Mouse (Mus musculus) intestine, embryonic 14.5 days (tissue): ENCODE measurements around the gene Rhoj. TPM values are rescaled to one million over a fixed set of nuclear protein-coding genes. Genes with fewer than 3 reads are reported as not detected.
A peak's percentile ranks its signal among the peaks of the same experiment; 100 is the strongest.

ENCODE experiments used
- ATAC-seq: fragments of 200-750 bp; cut with Nextera tagmentation; replicated peaks from 2 replicates; pipeline ENCODE4 v1.8.0; 2017; ENCODE audit warnings: low read depth, moderate number of reproducible peaks, moderate TSS enrichment, moderate library complexity; ENCODE audit not compliant: low FRiP score, low TSS enrichment
- DNase-seq: peaks from one replicate; pipeline ENCODE4 v3.0.0-alpha.2; 2018; ENCODE audit warnings: low spot score
- H3K27ac ChIP-seq: fragments of 300-500 bp; sonication (generic); 2 replicates; pipeline ENCODE4 v1.5.1; 2014; ENCODE audit warnings: low read depth, mild to moderate bottlenecking, control low read depth
- H3K27me3 ChIP-seq: fragments of 300-500 bp; sonication (generic); replicated peaks from 2 replicates; pipeline ENCODE4 v1.6.1; 2014; ENCODE audit warnings: low read length, control low read depth; ENCODE audit not compliant: control insufficient read depth, insufficient read depth
- H3K36me3 ChIP-seq: fragments of 300-500 bp; sonication (generic); 2 replicates; pipeline ENCODE4 v1.6.1; 2014; ENCODE audit warnings: low read length, control low read depth; ENCODE audit not compliant: control insufficient read depth, insufficient read depth
- H3K4me1 ChIP-seq: fragments of 300-500 bp; sonication (generic); replicated peaks from 2 replicates; pipeline ENCODE4 v1.6.1; 2014; ENCODE audit warnings: low read length, control low read depth, mixed read lengths; ENCODE audit not compliant: control insufficient read depth, insufficient read depth
- H3K4me2 ChIP-seq: fragments of 300-500 bp; sonication (generic); 2 replicates; pipeline ENCODE4 v1.6.1; 2014; ENCODE audit warnings: low read length
- H3K4me3 ChIP-seq: fragments of 300-500 bp; sonication (generic); 2 replicates; pipeline ENCODE4 v1.5.1; 2014; ENCODE audit warnings: low read depth, low read length, control low read depth, mixed read lengths
- H3K9ac ChIP-seq: fragments of 300-500 bp; sonication (generic); 2 replicates; pipeline ENCODE4 v1.6.1; 2014; ENCODE audit warnings: mild to moderate bottlenecking, low read length
- H3K9me3 ChIP-seq: fragments of 300-500 bp; sonication (generic); 2 replicates; pipeline ENCODE4 v1.6.1; 2016; ENCODE audit warnings: low read length, control low read depth; ENCODE audit not compliant: control insufficient read depth
- WGBS: fragments of 180-500 bp; shearing (Covaris S2); extraction: QIAGEN DNeasy Blood & Tissue Kit; methylation state at CpG from one replicate; pipeline ENCODE4 v1.1.7; 2014; 5-methylcytosine and 5-hydroxymethylcytosine counted together
- polyA plus RNA-seq: library from polyadenylated mRNA; unstranded; fragments of >200 nt; fragmentation: Nextera tagmentation; extraction: Ambion mirVana; gene quantifications from 2 replicates; pipeline ENCODE4 v1.2.1, GENCODE M21; 2014

The Rhoj gene
- polyA plus RNA-seq, result 39.5 and 44.2 TPM in 2 replicates

DNA sequence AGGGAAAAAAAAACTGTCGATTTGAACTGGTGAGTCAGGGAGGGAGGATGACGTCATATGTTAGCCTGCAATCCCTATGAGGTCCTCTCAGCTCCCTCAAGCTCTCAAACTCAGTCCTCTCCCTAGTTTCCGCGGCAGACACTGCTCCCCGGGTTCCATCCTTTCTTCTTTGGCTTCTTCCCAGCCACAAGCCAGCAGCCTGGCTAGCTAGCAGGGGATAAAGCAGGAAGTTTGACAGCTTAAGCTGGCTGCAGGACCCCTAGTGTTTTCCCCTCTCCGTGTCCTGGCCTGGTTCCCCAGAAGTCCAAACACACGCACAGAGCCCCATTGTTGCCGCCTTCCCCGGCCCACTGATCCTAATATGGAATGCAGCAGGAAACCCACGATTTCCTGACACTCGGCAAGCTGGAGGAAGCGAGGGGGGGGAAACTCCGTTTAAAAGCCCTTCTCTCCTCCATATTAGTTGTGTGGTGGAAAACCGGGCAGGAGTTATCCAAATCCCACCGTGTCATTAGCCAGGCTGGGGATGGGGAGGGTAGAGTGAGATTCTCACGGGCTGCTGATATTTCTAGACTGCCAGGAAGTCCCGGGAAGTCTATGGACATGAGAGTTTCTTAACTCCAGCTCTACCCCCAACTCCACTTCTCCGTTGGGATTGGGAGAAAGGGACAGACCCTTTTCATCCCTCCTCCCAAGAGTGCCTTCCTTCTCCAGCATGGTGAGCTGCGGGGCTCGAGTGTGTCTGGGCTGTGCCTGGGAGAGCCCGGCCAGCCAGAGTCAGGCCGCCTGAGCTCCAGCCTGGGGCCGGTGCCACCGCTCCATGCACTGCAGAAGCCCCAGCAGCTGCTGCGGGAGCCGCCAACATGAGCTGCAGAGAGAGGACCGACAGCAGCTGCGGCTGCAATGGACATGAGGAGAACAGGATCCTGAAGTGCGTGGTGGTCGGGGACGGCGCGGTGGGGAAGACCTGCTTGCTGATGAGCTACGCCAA lies at the start of gene Rhoj:
Gene Rhoj, plus strand, starts transcription at position 362 of the 991 bp plus-strand sequence.
- Histone ChIP-seq H3K4me1 (no peaks in the 10 kb centered on the region), H3K27ac (peak within 1 kb of the TSS; percentile 91), H3K9ac (peak within 1 kb of the TSS; percentile 68), H3K27me3 (no peaks in the 10 kb centered on the region), H3K9me3 (no peaks in the 10 kb centered on the region), H3K4me3 (peak within 1 kb of the TSS; percentile 46), H3K4me2 (peak within 1 kb of the TSS; percentile 78), H3K36me3 (no peaks in the 10 kb centered on the region)
- WGBS, result under 1% methylated on average over 34 of the region's 34 CpGs
- DNase-seq (peak; percentile 90), ATAC-seq (peak; percentile 86)

DNA sequence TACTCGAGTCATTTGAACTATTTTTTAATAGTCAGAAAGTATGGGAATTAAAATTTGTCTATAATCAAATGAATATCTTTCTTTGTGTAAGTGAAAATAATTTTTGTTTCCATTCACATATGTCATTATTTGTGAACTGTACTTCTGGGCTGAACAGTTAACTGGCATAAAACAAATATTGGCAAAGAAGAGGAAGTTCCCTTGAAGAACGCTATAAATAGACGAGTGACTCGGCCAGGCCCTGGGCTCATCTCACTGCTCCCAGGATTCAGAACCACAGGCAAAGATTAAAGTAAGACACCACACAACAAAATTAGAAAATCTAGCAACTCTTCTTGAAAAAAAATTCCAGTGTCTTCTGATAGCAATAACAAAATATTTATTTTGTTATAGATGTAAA lies 36.4 kb upstream of the Rhoj start:
- Histone ChIP-seq H3K4me2 (no peak overlapping the region), H3K9ac (no peak overlapping the region), H3K27ac (no peak overlapping the region), H3K4me3 (no peak overlapping the region), H3K36me3 (no peaks in the 10 kb centered on the region), H3K27me3 (no peaks in the 10 kb centered on the region), H3K4me1 (no peaks in the 10 kb centered on the region), H3K9me3 (no peaks in the 10 kb centered on the region)
- DNase-seq (no peak), ATAC-seq (no peak)
- 48% methylated on average over 4 of the region's 4 CpGs for WGBS

DNA sequence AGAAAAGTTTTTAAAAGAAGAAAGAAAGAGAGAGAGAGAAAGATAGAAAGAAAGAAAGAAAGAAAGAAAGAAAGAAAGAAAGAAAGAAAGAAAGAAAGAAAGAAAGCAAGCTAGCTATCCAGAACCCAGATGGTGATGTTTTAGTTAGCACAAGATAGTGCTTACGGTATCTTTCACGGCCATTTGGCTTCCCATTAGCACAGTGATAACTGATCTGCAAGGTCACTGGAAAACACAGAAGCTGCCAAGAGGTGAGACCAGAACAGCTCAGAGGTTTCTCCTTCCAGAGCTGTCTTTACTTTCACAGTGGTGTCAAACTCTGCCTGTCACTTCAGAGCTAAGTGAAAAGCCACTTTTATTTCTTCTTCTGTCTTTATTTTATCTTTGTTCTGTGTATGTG lies 32.4 kb upstream of the Rhoj start:
- WGBS, result 42% methylated on average over 2 of the region's 2 CpGs
- H3K4me1 ChIP-seq, result no peaks in the 10 kb centered on the region
- no peaks in the 10 kb centered on the region for H3K27me3 ChIP-seq
- H3K9ac ChIP-seq, result no peak overlapping the region
- H3K9me3 ChIP-seq, result no peaks in the 10 kb centered on the region
- H3K36me3 ChIP-seq, result no peaks in the 10 kb centered on the region
- ATAC-seq (no peak), DNase-seq (no peak)
- no peak overlapping the region for H3K27ac ChIP-seq
- no peak overlapping the region for H3K4me2 ChIP-seq
- H3K4me3 ChIP-seq, result no peak overlapping the region

DNA sequence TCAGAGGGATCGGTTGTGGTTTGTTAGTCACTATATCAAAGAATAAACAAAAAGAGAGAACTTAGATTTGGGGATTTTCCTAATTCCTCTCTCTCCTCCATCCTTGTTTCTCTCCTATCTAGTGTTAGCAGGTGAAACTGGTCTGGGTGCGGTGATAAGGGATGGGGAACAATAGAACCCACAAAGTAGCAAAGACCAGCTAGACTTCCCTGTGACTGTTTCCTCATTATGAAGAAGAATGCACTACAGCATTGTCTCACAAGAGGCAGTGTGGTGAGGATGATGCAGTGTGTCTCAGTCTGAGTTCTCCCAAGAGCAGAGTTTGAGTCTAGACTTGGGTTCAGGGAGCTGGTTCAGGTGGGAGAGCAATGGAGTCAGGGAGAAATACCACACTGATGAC lies 30.7 kb upstream of the Rhoj start:
- 83% methylated on average over 2 of the region's 2 CpGs for WGBS
- no peak for ATAC-seq

DNA sequence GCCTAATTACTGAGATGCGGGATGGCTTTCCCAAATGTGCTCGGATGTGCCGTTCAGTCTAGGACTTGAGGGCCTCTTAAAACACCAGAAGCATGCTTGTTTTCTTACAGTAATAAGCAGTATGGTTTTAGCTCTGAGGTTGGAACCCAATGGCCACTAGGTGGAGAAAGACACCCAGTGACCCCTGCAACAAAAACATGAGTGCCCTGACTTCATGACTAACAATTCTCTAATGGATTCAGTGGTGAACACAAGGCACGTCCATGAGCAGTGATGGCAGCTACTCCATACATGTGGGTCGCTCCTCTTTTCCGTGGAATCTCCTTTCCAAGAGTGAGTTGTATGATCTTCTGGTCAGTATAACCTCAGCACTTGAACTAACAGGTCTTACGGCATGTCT lies 27.6 kb upstream of the Rhoj start:
- WGBS, result 78% methylated on average over 7 of the region's 7 CpGs
- H3K27ac ChIP-seq, result no peak overlapping the region
- H3K9me3 ChIP-seq, result no peaks in the 10 kb centered on the region
- H3K36me3 ChIP-seq, result no peaks in the 10 kb centered on the region
- ATAC-seq, result no peak
- no peaks in the 10 kb centered on the region for H3K4me1 ChIP-seq
- no peak for DNase-seq
- no peak overlapping the region for H3K4me3 ChIP-seq
- no peak overlapping the region for H3K4me2 ChIP-seq
- no peak overlapping the region for H3K9ac ChIP-seq
- no peaks in the 10 kb centered on the region for H3K27me3 ChIP-seq

More for the DNA sequence above, 30.7 kb upstream of the Rhoj start:
- no peaks in the 10 kb centered on the region for H3K36me3 ChIP-seq
- no peak overlapping the region for H3K27ac ChIP-seq
- H3K4me1 ChIP-seq, result no peaks in the 10 kb centered on the region
- no peak overlapping the region for H3K4me3 ChIP-seq
- H3K9ac ChIP-seq, result no peak overlapping the region
- H3K4me2 ChIP-seq, result no peak overlapping the region
- DNase-seq, result no peak
- no peaks in the 10 kb centered on the region for H3K27me3 ChIP-seq
- H3K9me3 ChIP-seq, result no peaks in the 10 kb centered on the region

DNA sequence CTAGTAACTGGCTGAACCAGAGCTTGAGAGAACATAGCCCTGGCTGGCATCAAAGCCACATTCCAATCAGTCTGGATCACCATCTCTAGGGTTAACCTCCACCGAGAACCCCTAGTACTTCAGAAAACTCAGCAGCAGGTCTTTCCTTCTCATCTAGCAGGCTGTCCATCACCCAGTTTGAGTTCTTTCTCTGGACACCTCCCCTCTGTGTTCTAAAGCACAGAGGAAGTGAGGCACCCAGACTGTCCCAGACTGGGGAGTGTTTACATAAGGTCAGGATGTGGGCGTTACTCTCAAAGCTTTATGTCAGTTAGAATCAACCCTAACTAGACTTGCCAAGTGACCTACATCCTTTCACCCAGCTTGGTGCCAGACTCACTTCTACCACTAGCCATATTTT lies 24.9 kb upstream of the Rhoj start:
- no peak for ATAC-seq
- H3K27ac ChIP-seq, result no peak overlapping the region
- DNase-seq, result no peak
- H3K36me3 ChIP-seq, result no peaks in the 10 kb centered on the region
- H3K9me3 ChIP-seq, result no peaks in the 10 kb centered on the region
- H3K9ac ChIP-seq, result no peak overlapping the region
- H3K4me2 ChIP-seq, result no peak overlapping the region
- 24% methylated on average over 2 of the region's 2 CpGs for WGBS
- H3K4me3 ChIP-seq, result no peak overlapping the region
- H3K27me3 ChIP-seq, result no peaks in the 10 kb centered on the region
- no peaks in the 10 kb centered on the region for H3K4me1 ChIP-seq

DNA sequence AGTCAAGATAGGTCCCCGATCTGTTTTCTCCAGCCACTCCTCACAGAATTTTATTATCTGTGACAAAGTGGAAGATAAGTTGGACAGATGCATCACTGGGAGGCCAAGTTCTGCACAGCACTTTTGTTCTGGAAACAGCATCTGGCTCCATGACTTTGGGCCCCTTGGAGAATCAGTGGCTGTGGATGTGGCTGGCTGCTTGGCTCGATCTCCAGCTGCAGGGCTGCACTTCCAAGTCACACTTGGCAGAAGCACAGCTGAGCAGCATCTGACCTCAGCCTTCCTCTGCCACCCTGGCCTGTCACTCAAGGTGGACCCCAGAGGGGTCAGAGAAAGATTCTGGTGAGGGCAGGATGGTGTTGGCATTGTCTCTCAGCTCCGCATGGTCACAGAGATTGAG lies 22.0 kb upstream of the Rhoj start:
- Histone ChIP-seq H3K36me3 (no peaks in the 10 kb centered on the region), H3K4me3 (no peak overlapping the region), H3K4me2 (no peak overlapping the region), H3K4me1 (no peaks in the 10 kb centered on the region), H3K9me3 (no peaks in the 10 kb centered on the region), H3K27me3 (no peaks in the 10 kb centered on the region), H3K9ac (no peak overlapping the region), H3K27ac (no peak overlapping the region)
- no peak for ATAC-seq
- DNase-seq, result no peak
- 68% methylated on average over 3 of the region's 3 CpGs for WGBS

DNA sequence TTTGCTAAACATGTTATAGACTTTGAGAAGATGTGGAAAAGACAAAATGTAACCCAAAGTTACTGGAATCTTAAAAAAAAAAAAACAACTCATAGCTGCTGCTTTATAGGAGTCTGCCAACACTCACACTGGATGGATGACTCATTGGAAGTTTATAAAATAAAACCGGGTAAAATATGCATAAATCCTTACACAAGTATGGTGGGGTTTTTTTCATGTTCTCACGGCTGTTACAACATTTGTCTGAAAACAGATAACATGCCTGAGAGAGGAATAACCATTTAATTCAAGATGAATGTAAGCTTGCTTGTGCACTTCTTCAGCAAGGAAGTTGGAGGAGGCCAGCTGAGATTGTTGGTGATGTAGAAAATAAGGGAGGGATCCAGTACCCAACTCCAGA lies 17.6 kb upstream of the Rhoj start:
- DNase-seq (no peak), ATAC-seq (no peak)
- no peak overlapping the region for H3K4me3 ChIP-seq
- H3K27ac ChIP-seq, result no peak overlapping the region
- WGBS, result 44% methylated on average over 2 of the region's 2 CpGs
- H3K27me3 ChIP-seq, result no peaks in the 10 kb centered on the region
- H3K4me1 ChIP-seq, result no peaks in the 10 kb centered on the region
- H3K4me2 ChIP-seq, result no peak overlapping the region
- H3K36me3 ChIP-seq, result no peaks in the 10 kb centered on the region
- no peaks in the 10 kb centered on the region for H3K9me3 ChIP-seq
- H3K9ac ChIP-seq, result no peak overlapping the region

DNA sequence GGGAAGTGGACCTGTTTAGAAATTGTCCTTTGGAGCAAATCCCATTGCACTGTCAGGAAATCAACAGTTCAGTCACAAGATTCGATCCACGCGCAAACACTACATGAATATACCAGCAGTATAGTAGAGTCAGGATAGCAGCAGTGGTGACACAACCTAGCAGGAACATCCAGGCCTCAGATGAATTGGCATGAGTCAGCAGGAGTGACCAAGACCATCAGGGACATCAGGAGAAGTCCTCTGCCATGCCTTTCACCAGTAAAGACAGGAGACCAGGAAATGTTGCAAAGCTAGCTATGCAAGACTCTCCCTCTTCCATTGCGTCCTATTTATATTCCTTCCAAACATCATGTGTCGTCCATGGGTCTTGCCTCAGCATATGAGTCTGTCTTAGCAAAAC lies 16.6 kb upstream of the Rhoj start:
- no peak for DNase-seq
- H3K27me3 ChIP-seq, result no peaks in the 10 kb centered on the region
- no peak for ATAC-seq
- H3K36me3 ChIP-seq, result no peaks in the 10 kb centered on the region
- H3K9me3 ChIP-seq, result no peaks in the 10 kb centered on the region
- WGBS, result 93% methylated on average over 5 of the region's 5 CpGs
- no peak overlapping the region for H3K27ac ChIP-seq
- H3K9ac ChIP-seq, result no peak overlapping the region
- H3K4me2 ChIP-seq, result no peak overlapping the region
- H3K4me3 ChIP-seq, result no peak overlapping the region
- no peaks in the 10 kb centered on the region for H3K4me1 ChIP-seq
